Mouse (Mus musculus): ENCODE data around the gene St8sia4. TPM values are rescaled to one million over a fixed set of nuclear protein-coding genes. Genes with fewer than 3 reads are reported as not detected.

Gene St8sia4
- polyA plus RNA-seq, 1 experiment from 2014 or later: 35.2 TPM

DNA sequence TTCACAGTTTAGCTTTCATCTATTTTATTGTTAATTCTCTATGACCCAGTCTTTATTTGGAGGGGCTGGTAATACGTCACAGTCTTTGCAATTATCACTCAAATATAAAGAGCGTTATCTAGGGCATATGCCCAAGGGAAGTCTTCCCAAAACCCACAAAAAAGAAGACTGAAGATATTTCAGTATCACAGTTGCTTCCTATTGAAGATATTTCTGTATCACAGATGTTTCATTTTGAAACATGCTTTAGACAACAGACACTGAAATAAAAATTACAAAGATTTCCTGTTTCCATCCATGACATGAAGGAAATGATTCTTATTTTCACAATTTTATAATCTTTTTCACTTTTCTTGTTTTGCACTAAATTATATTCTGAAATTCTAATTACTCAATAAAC is 57.4 kb downstream of the St8sia4 start:
- Histone ChIP-seq H3K4me2 (ENCODE audit: low read length) (no peak overlapping the region), H3K27ac (ENCODE audit: low read depth, low read length) (no peak overlapping the region), H3K36me3 (ENCODE audit: control insufficient read depth, insufficient read depth, low read length) (no peaks in the 10 kb centered on the region), H3K4me1 (ENCODE audit: control insufficient read depth, insufficient read depth, low read length) (no peaks in the 10 kb centered on the region), H3K27me3 (replicated peaks; ENCODE audit: control insufficient read depth, insufficient read depth, low read length) (no peaks in the 10 kb centered on the region), H3K4me3 (ENCODE audit: low read depth, low read length) (no peak overlapping the region), H3K9ac (ENCODE audit: low read length) (no peak overlapping the region), H3K9me3 (replicated peaks; ENCODE audit: control insufficient read depth, low read length) (no peaks in the 10 kb centered on the region)
- 78% methylated on average over 2 of the region's 2 CpGs for WGBS
- DNase-seq (ENCODE audit: low spot score) (no peak), ATAC-seq (no peak)

DNA sequence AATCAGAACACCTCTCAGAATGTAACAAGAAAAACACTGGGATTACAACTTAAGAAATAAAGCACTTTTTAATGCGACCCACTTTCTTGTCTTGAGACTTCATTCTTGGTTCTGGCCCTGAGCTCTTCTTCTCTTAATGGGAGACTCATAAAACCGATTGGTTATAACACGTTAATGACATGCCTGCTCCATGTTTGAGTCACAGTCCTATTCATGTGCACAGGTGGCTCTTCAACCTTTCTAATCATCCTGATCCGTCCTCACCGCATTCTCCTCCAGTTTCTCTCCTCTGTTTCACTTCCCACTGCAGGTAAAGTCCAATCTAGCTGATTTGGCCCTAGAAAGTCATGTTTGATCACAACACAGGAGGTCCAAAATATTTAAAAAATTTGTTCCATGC is 58.3 kb downstream of the St8sia4 start:
- Histone ChIP-seq H3K9me3 (replicated peaks; ENCODE audit: control insufficient read depth, low read length) (no peaks in the 10 kb centered on the region), H3K27ac (ENCODE audit: low read depth, low read length) (no peak overlapping the region), H3K4me2 (ENCODE audit: low read length) (no peak overlapping the region), H3K4me3 (ENCODE audit: low read depth, low read length) (no peak overlapping the region), H3K9ac (ENCODE audit: low read length) (no peak overlapping the region), H3K36me3 (ENCODE audit: control insufficient read depth, insufficient read depth, low read length) (no peaks in the 10 kb centered on the region), H3K27me3 (replicated peaks; ENCODE audit: control insufficient read depth, insufficient read depth, low read length) (no peaks in the 10 kb centered on the region), H3K4me1 (ENCODE audit: control insufficient read depth, insufficient read depth, low read length) (no peaks in the 10 kb centered on the region)
- DNase-seq (ENCODE audit: low spot score) (no peak), ATAC-seq (no peak)
- 90% methylated on average over 5 of the region's 5 CpGs for WGBS

DNA sequence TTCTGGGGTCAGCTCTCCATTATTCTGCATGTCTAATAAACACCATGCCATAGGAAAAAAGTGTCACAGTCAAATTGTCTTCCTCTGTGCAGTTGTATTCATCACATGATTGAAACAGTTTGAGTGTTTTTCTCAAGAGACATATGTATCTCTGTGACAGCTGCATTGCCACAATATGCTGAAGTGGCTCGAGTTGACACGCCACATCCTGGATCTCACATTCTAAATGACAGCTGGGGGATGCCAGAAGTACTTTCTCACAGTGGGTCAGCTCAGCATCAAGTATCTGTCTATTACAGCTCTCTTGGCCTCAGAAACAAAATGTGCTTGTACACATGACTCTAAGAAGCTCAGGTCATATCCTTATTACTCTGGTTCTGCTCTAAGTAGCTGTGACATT is 61.9 kb downstream of the St8sia4 start:
- Histone ChIP-seq H3K9me3 (replicated peaks; ENCODE audit: control insufficient read depth, low read length) (no peaks in the 10 kb centered on the region), H3K27ac (ENCODE audit: low read depth, low read length) (no peak overlapping the region), H3K4me3 (ENCODE audit: low read depth, low read length) (no peak overlapping the region), H3K36me3 (ENCODE audit: control insufficient read depth, insufficient read depth, low read length) (no peaks in the 10 kb centered on the region), H3K4me2 (ENCODE audit: low read length) (no peak overlapping the region), H3K9ac (ENCODE audit: low read length) (no peak overlapping the region), H3K27me3 (replicated peaks; ENCODE audit: control insufficient read depth, insufficient read depth, low read length) (no peaks in the 10 kb centered on the region), H3K4me1 (ENCODE audit: control insufficient read depth, insufficient read depth, low read length) (no peaks in the 10 kb centered on the region)
- no peak for ATAC-seq
- WGBS: 77% methylated on average over 2 of the region's 2 CpGs
- DNase-seq (ENCODE audit: low spot score): no peak

DNA sequence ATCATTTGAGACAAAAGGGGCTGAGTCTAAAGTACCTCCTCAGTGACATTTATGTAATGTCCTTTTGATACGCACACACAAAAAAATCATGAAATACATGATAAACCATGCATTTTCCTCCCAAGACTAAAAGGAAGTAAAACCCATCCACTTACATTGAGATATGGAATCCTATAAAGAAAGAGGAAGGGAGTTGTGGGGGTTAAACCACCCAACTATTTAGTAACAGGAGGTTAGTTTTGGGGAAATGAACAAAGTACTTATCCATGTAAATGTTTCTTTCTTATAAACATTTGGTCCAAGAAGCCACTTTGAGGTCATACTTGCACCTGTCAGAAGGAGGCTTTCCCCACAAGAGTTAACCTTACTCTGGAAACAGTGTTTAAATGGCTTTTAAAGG is 69.3 kb downstream of the St8sia4 start:
- ATAC-seq (no peak), DNase-seq (ENCODE audit: low spot score) (no peak)
- WGBS: 93% methylated on average over 1 of the region's 1 CpGs
- Histone ChIP-seq H3K4me2 (ENCODE audit: low read length) (no peak overlapping the region), H3K36me3 (ENCODE audit: control insufficient read depth, insufficient read depth, low read length) (no peaks in the 10 kb centered on the region), H3K4me3 (ENCODE audit: low read depth, low read length) (no peak overlapping the region), H3K4me1 (ENCODE audit: control insufficient read depth, insufficient read depth, low read length) (no peaks in the 10 kb centered on the region), H3K27ac (ENCODE audit: low read depth, low read length) (no peak overlapping the region), H3K27me3 (replicated peaks; ENCODE audit: control insufficient read depth, insufficient read depth, low read length) (no peaks in the 10 kb centered on the region), H3K9me3 (replicated peaks; ENCODE audit: control insufficient read depth, low read length) (no peaks in the 10 kb centered on the region), H3K9ac (ENCODE audit: low read length) (no peak overlapping the region)

DNA sequence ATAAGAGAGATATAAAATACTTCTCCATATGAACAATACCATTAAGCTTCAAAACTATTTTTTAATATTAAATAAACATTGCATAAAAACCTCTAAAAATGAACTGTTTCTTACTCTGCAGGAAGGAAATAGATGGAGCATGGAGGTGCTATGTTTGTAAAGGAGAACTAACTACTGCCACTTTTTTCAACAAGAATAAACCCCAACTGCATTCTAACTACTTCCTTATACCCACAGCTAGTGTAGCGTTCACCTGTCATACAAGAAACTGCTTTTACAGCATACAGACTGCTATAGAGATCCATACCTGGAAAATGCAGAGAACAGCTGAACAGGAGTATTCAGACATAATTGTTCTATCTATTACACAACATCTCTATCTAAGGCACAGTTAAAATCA is 70.5 kb downstream of the St8sia4 start:
- no peak overlapping the region for H3K9ac ChIP-seq (ENCODE audit: low read length)
- ATAC-seq: no peak

DNA sequence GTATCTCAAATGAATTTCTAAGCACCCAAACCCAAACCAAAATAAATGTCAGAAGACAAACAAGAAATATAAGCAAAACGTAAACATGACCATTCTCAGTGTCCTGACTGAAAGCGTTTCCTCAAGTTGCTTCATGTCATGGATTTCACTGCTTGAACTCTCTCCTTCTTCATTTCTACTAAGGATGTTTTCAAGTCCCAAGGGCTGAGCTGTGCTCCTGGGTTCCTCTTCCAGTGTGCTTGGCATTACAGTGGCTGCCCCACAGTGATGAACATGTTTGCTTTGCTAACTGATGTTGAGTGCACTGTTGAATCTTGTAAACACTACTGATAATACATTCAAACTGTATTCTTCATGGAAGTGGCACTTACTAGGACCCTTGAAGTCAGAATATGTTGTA is 76.3 kb downstream of the St8sia4 start:
- no peaks in the 10 kb centered on the region for H3K27me3 ChIP-seq (replicated peaks; ENCODE audit: control insufficient read depth, insufficient read depth, low read length)
- no peaks in the 10 kb centered on the region for H3K4me1 ChIP-seq (ENCODE audit: control insufficient read depth, insufficient read depth, low read length)
- ATAC-seq (no peak), DNase-seq (ENCODE audit: low spot score) (no peak)
- H3K36me3 ChIP-seq (ENCODE audit: control insufficient read depth, insufficient read depth, low read length): peaks cover 6% of the 10 kb centered on the region; the same call in 1 of the 2 replicates
- H3K27ac ChIP-seq (ENCODE audit: low read depth, low read length): no peak overlapping the region
- H3K9ac ChIP-seq (ENCODE audit: low read length): no peak overlapping the region
- no peak overlapping the region for H3K4me2 ChIP-seq (ENCODE audit: low read length)
- H3K9me3 ChIP-seq (replicated peaks; ENCODE audit: control insufficient read depth, low read length): no peaks in the 10 kb centered on the region
- 88% methylated on average over 2 of the region's 2 CpGs for WGBS
- no peak overlapping the region for H3K4me3 ChIP-seq (ENCODE audit: low read depth, low read length)

More for the DNA sequence above, 70.5 kb downstream of the St8sia4 start:
- 97% methylated on average over 1 of the region's 1 CpGs for WGBS
- H3K36me3 ChIP-seq (ENCODE audit: control insufficient read depth, insufficient read depth, low read length): no peaks in the 10 kb centered on the region
- no peak for DNase-seq (ENCODE audit: low spot score)
- no peaks in the 10 kb centered on the region for H3K9me3 ChIP-seq (replicated peaks; ENCODE audit: control insufficient read depth, low read length)
- no peaks in the 10 kb centered on the region for H3K4me1 ChIP-seq (ENCODE audit: control insufficient read depth, insufficient read depth, low read length)
- H3K4me2 ChIP-seq (ENCODE audit: low read length): no peak overlapping the region
- no peak overlapping the region for H3K4me3 ChIP-seq (ENCODE audit: low read depth, low read length)
- H3K27me3 ChIP-seq (replicated peaks; ENCODE audit: control insufficient read depth, insufficient read depth, low read length): no peaks in the 10 kb centered on the region
- H3K27ac ChIP-seq (ENCODE audit: low read depth, low read length): no peak overlapping the region

DNA sequence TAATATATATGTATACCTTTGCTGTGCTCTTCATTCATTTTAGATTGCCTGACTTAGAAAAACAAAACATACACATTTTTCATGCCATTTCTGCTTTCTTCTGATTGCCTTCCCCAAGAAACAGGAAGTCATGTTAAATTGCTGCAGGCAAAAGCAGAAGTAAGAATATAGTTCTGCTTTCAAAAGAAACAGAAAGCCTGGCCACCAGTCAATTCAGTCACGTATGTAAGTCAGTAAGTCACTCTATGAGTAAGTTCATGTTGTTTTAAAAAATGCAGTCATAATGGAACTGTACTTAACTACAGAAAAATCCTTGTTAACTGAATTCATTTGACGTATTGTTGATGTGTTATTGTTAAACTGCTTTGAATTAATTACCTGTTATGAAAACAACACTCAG is 77.3 kb downstream of the St8sia4 start:
- no peaks in the 10 kb centered on the region for H3K4me1 ChIP-seq (ENCODE audit: control insufficient read depth, insufficient read depth, low read length)
- H3K36me3 ChIP-seq (ENCODE audit: control insufficient read depth, insufficient read depth, low read length): peaks cover 6% of the 10 kb centered on the region; the same call in 1 of the 2 replicates
- no peak overlapping the region for H3K4me3 ChIP-seq (ENCODE audit: low read depth, low read length)
- H3K9ac ChIP-seq (ENCODE audit: low read length): no peak overlapping the region
- H3K9me3 ChIP-seq (replicated peaks; ENCODE audit: control insufficient read depth, low read length): no peaks in the 10 kb centered on the region
- H3K27ac ChIP-seq (ENCODE audit: low read depth, low read length): no peak overlapping the region
- no peaks in the 10 kb centered on the region for H3K27me3 ChIP-seq (replicated peaks; ENCODE audit: control insufficient read depth, insufficient read depth, low read length)
- 86% methylated on average over 2 of the region's 2 CpGs for WGBS
- no peak for ATAC-seq
- no peak for DNase-seq (ENCODE audit: low spot score)
- no peak overlapping the region for H3K4me2 ChIP-seq (ENCODE audit: low read length)

DNA sequence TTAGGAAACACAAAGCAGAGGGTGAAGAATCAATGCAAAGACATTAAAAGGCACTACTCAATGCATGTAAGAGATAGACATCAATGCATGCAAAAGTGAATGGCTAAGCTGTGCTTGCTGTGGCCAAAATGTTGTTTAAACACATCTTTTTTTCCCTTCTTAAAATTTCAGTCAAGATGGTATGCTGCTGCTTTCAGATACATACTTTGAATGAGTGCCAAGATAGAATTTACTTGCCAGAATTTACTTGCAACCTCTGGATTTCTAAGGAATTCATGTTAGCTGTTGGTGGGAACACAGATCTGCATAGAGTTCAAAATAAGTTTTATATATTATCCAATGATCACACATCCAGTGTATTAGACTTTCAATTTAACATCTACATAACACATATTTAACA is 77.9 kb downstream of the St8sia4 start:
- ATAC-seq: no peak
- no peaks in the 10 kb centered on the region for H3K9me3 ChIP-seq (replicated peaks; ENCODE audit: control insufficient read depth, low read length)
- DNase-seq (ENCODE audit: low spot score): no peak
- peaks cover 6% of the 10 kb centered on the region; the same call in 1 of the 2 replicates for H3K36me3 ChIP-seq (ENCODE audit: control insufficient read depth, insufficient read depth, low read length)
- H3K4me2 ChIP-seq (ENCODE audit: low read length): no peak overlapping the region
- no peaks in the 10 kb centered on the region for H3K27me3 ChIP-seq (replicated peaks; ENCODE audit: control insufficient read depth, insufficient read depth, low read length)
- no peak overlapping the region for H3K27ac ChIP-seq (ENCODE audit: low read depth, low read length)
- no peak overlapping the region for H3K9ac ChIP-seq (ENCODE audit: low read length)
- no peaks in the 10 kb centered on the region for H3K4me1 ChIP-seq (ENCODE audit: control insufficient read depth, insufficient read depth, low read length)
- H3K4me3 ChIP-seq (ENCODE audit: low read depth, low read length): no peak overlapping the region

DNA sequence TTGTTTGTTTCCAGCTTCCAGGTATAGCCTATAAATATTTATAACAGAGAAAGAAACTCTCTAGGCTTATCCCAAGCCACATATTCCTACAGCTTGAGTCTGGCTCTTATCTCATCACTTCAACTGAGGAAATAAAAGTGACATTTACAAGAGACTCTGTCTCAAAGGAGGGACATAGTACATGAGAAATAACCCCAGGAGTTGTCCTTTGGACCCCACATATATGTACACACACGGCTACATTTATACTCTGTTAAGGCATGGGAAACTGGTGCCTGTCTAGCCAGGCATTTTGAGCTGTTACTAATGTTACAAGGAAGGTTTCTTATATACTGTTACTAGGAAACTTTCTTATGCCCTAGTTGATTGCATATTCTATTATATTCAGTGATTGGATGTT is 84.1 kb downstream of the St8sia4 start:
- Histone ChIP-seq H3K9me3 (replicated peaks; ENCODE audit: control insufficient read depth, low read length) (no peaks in the 10 kb centered on the region), H3K9ac (ENCODE audit: low read length) (no peak overlapping the region), H3K36me3 (ENCODE audit: control insufficient read depth, insufficient read depth, low read length) (no peaks in the 10 kb centered on the region), H3K4me1 (ENCODE audit: control insufficient read depth, insufficient read depth, low read length) (no peaks in the 10 kb centered on the region), H3K27me3 (replicated peaks; ENCODE audit: control insufficient read depth, insufficient read depth, low read length) (no peaks in the 10 kb centered on the region), H3K27ac (ENCODE audit: low read depth, low read length) (no peak overlapping the region), H3K4me3 (ENCODE audit: low read depth, low read length) (no peak overlapping the region), H3K4me2 (ENCODE audit: low read length) (no peak overlapping the region)
- 91% methylated on average over 1 of the region's 1 CpGs for WGBS
- ATAC-seq (no peak), DNase-seq (ENCODE audit: low spot score) (no peak)
